ENCODE assay signal across 10 mouse cellular contexts in genomic region chr7:102258753-102259152, GRCm38 (mm10).
"Had no signal": no experiment of that assay in that cellular context is flagged by ENCODE, and none has a peak within 500 bp of the region (broad histone marks: within the 10 kb centered on the region; RNA-seq: fewer than 3 reads in every experiment).

No protein-coding gene starts in this region.

- H3K9me3 ChIP-seq: intestine, embryonic 15.5 days; limb, embryonic 10.5 days; limb, embryonic 13.5 days; lung, embryonic 15.5 days; megakaryocyte, embryonic 14.5 days; midbrain, embryonic 12.5 days; neural tube, embryonic 13.5 days; stomach, embryonic 15.5 days had no signal

- H3K27ac ChIP-seq: intestine, embryonic 15.5 days; limb, embryonic 10.5 days; limb, embryonic 13.5 days; lung, embryonic 15.5 days; midbrain, embryonic 12.5 days; neural tube, embryonic 13.5 days; stomach, embryonic 15.5 days had no signal

- H3K36me3 ChIP-seq: intestine, embryonic 15.5 days; limb, embryonic 10.5 days; limb, embryonic 13.5 days; lung, embryonic 15.5 days; midbrain, embryonic 12.5 days; neural tube, embryonic 13.5 days; stomach, embryonic 15.5 days had no signal

- H3K4me3 ChIP-seq: intestine, embryonic 15.5 days; limb, embryonic 10.5 days; limb, embryonic 13.5 days; lung, embryonic 15.5 days; megakaryocyte, embryonic 14.5 days; midbrain, embryonic 12.5 days; myocyte; neural tube, embryonic 13.5 days; stomach, embryonic 15.5 days had no signal

- H3K27me3 ChIP-seq: intestine, embryonic 15.5 days; limb, embryonic 13.5 days; lung, embryonic 15.5 days; megakaryocyte, embryonic 14.5 days; midbrain, embryonic 12.5 days; neural tube, embryonic 13.5 days; stomach, embryonic 15.5 days had no signal

- H3K9ac ChIP-seq: intestine, embryonic 15.5 days; limb, embryonic 13.5 days; lung, embryonic 15.5 days; midbrain, embryonic 12.5 days; neural tube, embryonic 13.5 days; stomach, embryonic 15.5 days had no signal

- H3K4me1 ChIP-seq: intestine, embryonic 15.5 days; limb, embryonic 10.5 days; limb, embryonic 13.5 days; lung, embryonic 15.5 days; midbrain, embryonic 12.5 days; neural tube, embryonic 13.5 days; stomach, embryonic 15.5 days had no signal

- H3K4me2 ChIP-seq: intestine, embryonic 15.5 days; limb, embryonic 13.5 days; lung, embryonic 15.5 days; midbrain, embryonic 12.5 days; neural tube, embryonic 13.5 days; stomach, embryonic 15.5 days had no signal

- ATAC-seq: midbrain, embryonic 16.5 days had no signal
